In the genomic region with DNA sequence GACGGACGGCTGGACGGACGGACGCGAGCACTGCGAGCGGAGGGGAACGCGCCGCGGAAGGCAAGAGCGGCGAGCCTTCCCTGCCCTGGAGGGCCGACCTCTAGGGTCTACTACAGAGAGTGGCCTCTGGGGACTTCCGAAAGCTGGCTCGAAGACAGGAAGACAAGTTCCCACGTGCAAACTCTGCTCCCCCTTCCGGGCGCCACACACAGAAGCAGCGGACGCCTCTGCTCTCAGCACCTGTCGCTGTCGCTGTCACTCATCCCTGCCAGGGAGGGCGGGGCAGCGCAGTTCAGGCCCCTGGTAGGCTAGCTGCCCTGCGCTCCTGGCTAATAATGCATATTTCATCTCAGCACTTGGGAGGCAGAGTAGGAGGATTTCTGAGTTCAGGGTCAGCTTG, we compare ENCODE assay signal across 8 mouse cellular contexts. TPM values are rescaled to one million over a fixed set of nuclear protein-coding genes. Genes with fewer than 3 reads are reported as not detected.
DNase-seq lines count a peak whose midpoint lies in the region; ATAC-seq lines count a peak whose summit lies in the region.

No protein-coding gene starts in this region.

- H3K27me3 ChIP-seq in embryonic facial prominence, embryonic 13.5 days = peaks cover 39% of the 10 kb centered on the region
- H3K27me3 ChIP-seq in heart, embryonic 15.5 days = peaks cover 22% of the 10 kb centered on the region

- no peaks in the 10 kb centered on the region for H3K36me3 ChIP-seq in embryonic facial prominence, embryonic 13.5 days
- H3K36me3 ChIP-seq in heart, embryonic 15.5 days = no peaks in the 10 kb centered on the region

- peak; percentile 6 for DNase-seq in urinary bladder, postnatal 25 days (ENCODE audit: low spot score)
- no peak for DNase-seq in urinary bladder, postnatal 10 days (ENCODE audit: low spot score)
- DNase-seq in kidney, postnatal 10 days = peak; percentile 50
- DNase-seq in lung, postnatal 25 days (ENCODE audit: low spot score) = peak; percentile 35
- DNase-seq in skeletal muscle tissue, adult 2 months (ENCODE audit: low read depth, low spot score) = peak; percentile 19
- no peak for DNase-seq in frontal cortex, postnatal 14 days (ENCODE audit: low spot score in 2 of 2)

- peaks cover 6% of the 10 kb centered on the region for H3K9me3 ChIP-seq in embryonic facial prominence, embryonic 13.5 days
- H3K9me3 ChIP-seq in heart, embryonic 15.5 days (replicated peaks) = peaks cover 8% of the 10 kb centered on the region

- under 1% methylated on average over 23 of the region's 27 CpGs for WGBS in embryonic facial prominence, embryonic 13.5 days
- 3% methylated on average over 27 of the region's 27 CpGs for WGBS in heart, embryonic 15.5 days

- no peak overlapping the region for H3K27ac ChIP-seq in embryonic facial prominence, embryonic 13.5 days
- H3K27ac ChIP-seq in heart, embryonic 15.5 days = no peak overlapping the region

- H3K4me2 ChIP-seq in embryonic facial prominence, embryonic 13.5 days = peak overlapping the region; percentile 64
- peak overlapping the region; percentile 89 for H3K4me2 ChIP-seq in heart, embryonic 15.5 days

- H3K4me1 ChIP-seq in embryonic facial prominence, embryonic 13.5 days = peaks cover 5% of the 10 kb centered on the region
- H3K4me1 ChIP-seq in heart, embryonic 15.5 days (replicated peaks) = peaks cover 12% of the 10 kb centered on the region

- H3K9ac ChIP-seq in embryonic facial prominence, embryonic 13.5 days = peak overlapping the region; percentile 21; the same call in 1 of the 2 replicates
- peak overlapping the region; percentile 41; the same call in 1 of the 2 replicates for H3K9ac ChIP-seq in heart, embryonic 15.5 days

- peak overlapping the region; percentile 50 for H3K4me3 ChIP-seq in embryonic facial prominence, embryonic 13.5 days
- H3K4me3 ChIP-seq in heart, embryonic 15.5 days = peak overlapping the region; percentile 61

- ATAC-seq in embryonic facial prominence, embryonic 13.5 days (ENCODE audit: insufficient number of reproducible peaks, insufficient read depth, low FRiP score, low TSS enrichment, low read depth) = 0 out of 2 replicates have a peak, but pooled peaks have one; percentile 48
- ATAC-seq in heart, embryonic 15.5 days (replicated peaks; ENCODE audit: insufficient number of reproducible peaks, insufficient read depth, low FRiP score, low read depth) = peak; percentile 43; the same call in 1 of the 2 replicates

RNA-seq across cellular contexts. Expression of a gene that starts 0.3 kb away (rescaled TPM):
- 0.28 and 0.90 TPM in 2 replicates for polyA plus RNA-seq in embryonic facial prominence, embryonic 13.5 days (2015; fragmentation: Nextera tagmentation; extraction: Ambion mirVana)
- 0.13 TPM in 1 of 2 replicates, not detected in the other for polyA plus RNA-seq in heart, embryonic 15.5 days (2015; fragmentation: Nextera tagmentation; extraction: Ambion mirVana)

RNA-seq across cellular contexts. Expression of a gene that starts 42.1 kb away (rescaled TPM):
- 1.6 and 2.0 TPM in 2 replicates for polyA plus RNA-seq in embryonic facial prominence, embryonic 13.5 days (2015; fragmentation: Nextera tagmentation; extraction: Ambion mirVana)
- polyA plus RNA-seq in heart, embryonic 15.5 days (2015; fragmentation: Nextera tagmentation; extraction: Ambion mirVana) = 0.91 and 1.0 TPM in 2 replicates

Comparison
In these comparisons a context has a peak if more than half of its experiments do, and no peak if none do; other contexts are left out.
1. DNase-seq: peak in urinary bladder, postnatal 25 days (single experiment), kidney, postnatal 10 days (single experiment), lung, postnatal 25 days (single experiment) and skeletal muscle tissue, adult 2 months (single experiment); none in urinary bladder, postnatal 10 days (single experiment) and frontal cortex, postnatal 14 days (0 of 2).